Mouse (Mus musculus) embryonic facial prominence, embryonic 10.5 days (tissue): Measurements from ENCODE around the gene Sipa1l3. TPM values are rescaled to one million over a fixed set of nuclear protein-coding genes. Genes with fewer than 3 reads are reported as not detected.

Experiments used
- DNase-seq: peaks from one replicate; pipeline ENCODE4 v3.0.0-alpha.2; 2017; ENCODE audit warnings: low spot score
- H3K27ac ChIP-seq: fragments of 300-500 bp; sonication (generic); replicated peaks from 2 replicates; pipeline ENCODE4 v1.5.1; 2016; ENCODE audit warnings: mild to moderate bottlenecking
- H3K27me3 ChIP-seq: fragments of 300-500 bp; sonication (generic); replicated peaks from 2 replicates; pipeline ENCODE4 v1.6.1; 2016; ENCODE audit warnings: low read depth, mild to moderate bottlenecking; ENCODE audit not compliant: poor library complexity, severe bottlenecking
- H3K36me3 ChIP-seq: fragments of 300-500 bp; sonication (generic); replicated peaks from 2 replicates; pipeline ENCODE4 v1.6.1; 2016; ENCODE audit warnings: mild to moderate bottlenecking, moderate library complexity
- H3K4me1 ChIP-seq: fragments of 300-500 bp; sonication (generic); 2 replicates; pipeline ENCODE4 v1.6.1; 2016
- H3K4me3 ChIP-seq: fragments of 300-500 bp; sonication (generic); 2 replicates; pipeline ENCODE4 v1.5.1; 2016; ENCODE audit warnings: mild to moderate bottlenecking, moderate library complexity
- H3K9me3 ChIP-seq: fragments of 300-500 bp; sonication (generic); 2 replicates; pipeline ENCODE4 v1.6.1; 2016; ENCODE audit warnings: mild to moderate bottlenecking
- WGBS: fragments of 180-500 bp; shearing (Covaris S2); methylation state at CpG from one replicate; pipeline ENCODE4 v1.1.7; 2016; 5-methylcytosine and 5-hydroxymethylcytosine counted together
- polyA plus RNA-seq: library from polyadenylated mRNA; unstranded; fragments of >200 nt; fragmentation: Nextera tagmentation; extraction: Ambion mirVana; gene quantifications from 2 replicates; pipeline ENCODE4 v1.2.1, GENCODE M21; 2016

The Sipa1l3 gene
- polyA plus RNA-seq, 1 experiment from 2014 or later, result 9.2 TPM

GRCm38 (mm10) chr7:29341722-29342121 is 176.7 kb downstream of the Sipa1l3 start:
- Histone ChIP-seq H3K4me1 (peaks cover 23% of the 10 kb centered on the region), H3K27ac (peak overlapping the region; percentile 70), H3K4me3 (no peak overlapping the region), H3K9me3 (no peaks in the 10 kb centered on the region), H3K27me3 (no peaks in the 10 kb centered on the region), H3K36me3 (peaks cover 40% of the 10 kb centered on the region)
- no peak for DNase-seq
- WGBS, result 78% methylated on average over 12 of the region's 12 CpGs

GRCm38 (mm10) chr7:29340838-29341237 is 177.6 kb downstream of the Sipa1l3 start:
- Histone ChIP-seq H3K27ac (no peak overlapping the region; the same call in 1 of the 2 replicates), H3K36me3 (peaks cover 42% of the 10 kb centered on the region), H3K4me3 (no peak overlapping the region), H3K4me1 (peaks cover 27% of the 10 kb centered on the region), H3K9me3 (no peaks in the 10 kb centered on the region), H3K27me3 (no peaks in the 10 kb centered on the region)
- WGBS, result 91% methylated on average over 8 of the region's 8 CpGs
- DNase-seq, result no peak

- Histone ChIP-seq H3K36me3 (peaks cover 40% of the 10 kb centered on the region), H3K4me3 (no peak overlapping the region), H3K9me3 (no peaks in the 10 kb centered on the region), H3K27me3 (no peaks in the 10 kb centered on the region), H3K27ac (no peak overlapping the region; the same call in 1 of the 2 replicates), H3K4me1 (peaks cover 32% of the 10 kb centered on the region)
- no peak for DNase-seq
- WGBS, result 79% methylated on average over 9 of the region's 9 CpGs
Measured at GRCm38 (mm10) chr7:29340247-29340646, 178.2 kb downstream of the Sipa1l3 start.

DNA sequence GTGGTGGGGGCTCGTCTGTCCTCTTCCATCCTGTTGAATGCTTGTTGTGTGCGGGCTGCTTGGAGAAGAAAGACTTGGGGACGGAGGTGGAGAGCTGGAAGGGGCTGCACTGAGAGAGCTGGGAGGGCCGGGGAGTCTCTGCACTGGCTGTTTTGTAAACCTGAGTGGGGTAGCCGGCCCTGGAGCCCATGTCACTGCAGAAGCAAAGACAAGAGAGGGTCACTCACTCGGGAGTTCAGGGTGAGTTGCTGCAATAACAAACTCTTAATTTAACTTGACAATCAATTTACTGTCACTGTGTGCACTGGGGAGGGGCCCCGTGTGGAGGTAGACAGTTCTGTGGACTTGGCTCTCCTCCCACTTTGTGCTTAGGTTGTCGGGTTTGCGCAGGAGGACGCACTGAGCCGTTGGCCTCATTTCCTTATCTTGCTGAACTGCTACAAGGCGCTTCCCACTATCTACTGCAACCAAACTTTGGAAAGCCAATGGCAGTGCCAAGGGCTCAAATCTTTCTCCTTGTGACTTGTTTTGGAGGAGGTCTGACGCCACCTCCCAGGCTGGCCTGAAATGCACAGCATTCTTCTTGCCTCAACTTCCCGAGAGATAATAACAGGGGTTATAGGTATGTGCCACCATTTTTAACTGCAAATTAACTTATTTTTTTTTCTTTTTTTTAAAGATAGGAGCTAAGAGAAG is 179.3 kb downstream of the Sipa1l3 start:
- 77% methylated on average over 14 of the region's 14 CpGs for WGBS
- Histone ChIP-seq H3K9me3 (no peaks in the 10 kb centered on the region), H3K4me3 (no peak overlapping the region), H3K27ac (no peak overlapping the region), H3K36me3 (peaks cover 33% of the 10 kb centered on the region), H3K27me3 (no peaks in the 10 kb centered on the region), H3K4me1 (peaks cover 35% of the 10 kb centered on the region)
- no peak for DNase-seq

DNA sequence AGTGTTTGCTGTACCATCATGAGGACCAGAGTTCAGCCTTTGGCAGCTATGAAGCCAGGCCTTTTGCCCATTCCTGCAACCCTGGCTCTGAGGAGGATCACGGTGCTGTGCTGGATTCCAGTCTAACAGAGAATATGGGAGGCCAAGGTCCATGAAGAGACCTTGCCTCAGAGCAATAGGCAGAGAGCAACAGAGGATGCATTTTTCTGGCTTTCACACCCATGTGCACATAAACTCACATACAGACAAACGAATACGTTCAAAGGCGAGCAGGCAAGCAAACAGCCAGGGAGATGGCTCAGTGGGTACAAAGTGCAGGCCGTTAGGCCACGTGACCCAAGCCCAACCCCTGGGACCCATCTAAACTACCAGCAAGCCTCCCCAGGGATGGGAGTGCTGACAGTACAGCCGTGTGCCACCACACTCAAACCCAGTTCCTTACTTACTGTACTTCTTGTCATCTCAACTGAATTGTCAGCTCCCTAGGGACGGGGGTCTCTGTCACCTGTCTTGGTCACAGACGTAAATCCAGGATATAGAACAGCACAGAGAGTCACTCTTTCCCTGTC is 180.0 kb downstream of the Sipa1l3 start:
- H3K4me1 ChIP-seq, result peaks cover 38% of the 10 kb centered on the region

GRCm38 (mm10) chr7:29337766-29338165 is 180.7 kb downstream of the Sipa1l3 start:
- 91% methylated on average over 2 of the region's 2 CpGs for WGBS
- H3K4me1 ChIP-seq, result peaks cover 38% of the 10 kb centered on the region
- no peak overlapping the region for H3K27ac ChIP-seq
- peaks cover 35% of the 10 kb centered on the region for H3K36me3 ChIP-seq
- no peak for DNase-seq
- H3K27me3 ChIP-seq, result no peaks in the 10 kb centered on the region
- H3K4me3 ChIP-seq, result no peak overlapping the region
- no peaks in the 10 kb centered on the region for H3K9me3 ChIP-seq

More for the DNA sequence above, 180.0 kb downstream of the Sipa1l3 start:
- H3K27me3 ChIP-seq, result no peaks in the 10 kb centered on the region
- no peak overlapping the region for H3K4me3 ChIP-seq
- WGBS, result 87% methylated on average over 9 of the region's 9 CpGs
- no peak for DNase-seq
- peaks cover 29% of the 10 kb centered on the region for H3K36me3 ChIP-seq
- no peaks in the 10 kb centered on the region for H3K9me3 ChIP-seq
- H3K27ac ChIP-seq, result no peak overlapping the region

GRCm38 (mm10) chr7:29336795-29337319 is 181.6 kb downstream of the Sipa1l3 start:
- Histone ChIP-seq H3K27ac (no peak overlapping the region), H3K9me3 (no peaks in the 10 kb centered on the region), H3K4me3 (no peak overlapping the region), H3K36me3 (peaks cover 44% of the 10 kb centered on the region), H3K4me1 (peaks cover 28% of the 10 kb centered on the region), H3K27me3 (no peaks in the 10 kb centered on the region)
- WGBS, result 72% methylated on average over 9 of the region's 9 CpGs
- DNase-seq, result no peak

- no peaks in the 10 kb centered on the region for H3K27me3 ChIP-seq
- DNase-seq, result no peak
- H3K4me3 ChIP-seq, result no peak overlapping the region
- H3K27ac ChIP-seq, result no peak overlapping the region; the same call in 1 of the 2 replicates
- peaks cover 24% of the 10 kb centered on the region for H3K4me1 ChIP-seq
- no peaks in the 10 kb centered on the region for H3K9me3 ChIP-seq
- WGBS, result 77% methylated on average over 6 of the region's 6 CpGs
- peaks cover 52% of the 10 kb centered on the region for H3K36me3 ChIP-seq
Measured at GRCm38 (mm10) chr7:29335841-29336671, 182.4 kb downstream of the Sipa1l3 start.

GRCm38 (mm10) chr7:29335276-29335675 is 183.2 kb downstream of the Sipa1l3 start:
- Histone ChIP-seq H3K4me3 (no peak overlapping the region), H3K27ac (no peak overlapping the region; the same call in 1 of the 2 replicates), H3K4me1 (peaks cover 20% of the 10 kb centered on the region), H3K9me3 (no peaks in the 10 kb centered on the region), H3K36me3 (peaks cover 55% of the 10 kb centered on the region), H3K27me3 (no peaks in the 10 kb centered on the region)
- no peak for DNase-seq

- no peak overlapping the region for H3K27ac ChIP-seq
- H3K9me3 ChIP-seq, result no peaks in the 10 kb centered on the region
- no peak overlapping the region for H3K4me3 ChIP-seq
- no peaks in the 10 kb centered on the region for H3K27me3 ChIP-seq
- 77% methylated on average over 7 of the region's 7 CpGs for WGBS
- peaks cover 66% of the 10 kb centered on the region for H3K36me3 ChIP-seq
- peaks cover 17% of the 10 kb centered on the region for H3K4me1 ChIP-seq
- DNase-seq, result no peak
Measured at GRCm38 (mm10) chr7:29334156-29334555, 184.3 kb downstream of the Sipa1l3 start.

GRCm38 (mm10) chr7:29328984-29329383 is 189.5 kb downstream of the Sipa1l3 start:
- Histone ChIP-seq H3K36me3 (peaks cover 77% of the 10 kb centered on the region), H3K9me3 (no peaks in the 10 kb centered on the region), H3K4me1 (peaks cover 1% of the 10 kb centered on the region; the same call in 1 of the 2 replicates), H3K4me3 (no peak overlapping the region), H3K27me3 (no peaks in the 10 kb centered on the region), H3K27ac (no peak overlapping the region)
- DNase-seq, result no peak
- WGBS, result 93% methylated on average over 16 of the region's 16 CpGs

- WGBS, result 89% methylated on average over 6 of the region's 6 CpGs
- Histone ChIP-seq H3K36me3 (peaks cover 72% of the 10 kb centered on the region), H3K9me3 (no peaks in the 10 kb centered on the region), H3K27me3 (no peaks in the 10 kb centered on the region), H3K27ac (no peak overlapping the region), H3K4me3 (no peak overlapping the region), H3K4me1 (peaks cover 2% of the 10 kb centered on the region)
- no peak for DNase-seq
Measured at GRCm38 (mm10) chr7:29327087-29327486, 191.4 kb downstream of the Sipa1l3 start.
